Mouse (Mus musculus) heart, postnatal 0 days (tissue): ENCODE results near the gene Zfp46.

Experiments used
- CTCF ChIP-seq: IDR thresholded peaks from 2 replicates; pipeline ENCODE4 v1.5.1; 2016; ENCODE audit warnings: antibody characterized with exemption, control low read depth, low read depth
- EP300 ChIP-seq: IDR thresholded peaks from 2 replicates; pipeline ENCODE4 v1.6.1; 2016; ENCODE audit warnings: antibody characterized with exemption, low read depth

- TF ChIP-seq CTCF (no peak), EP300 (no peak; the same call in 1 of the 2 replicates)
Measured at GRCm38 (mm10) chr4:136285811-136286371, 1.4 kb downstream of the Zfp46 start.
